Mouse (Mus musculus) heart, adult 2 months (tissue): Measurements from ENCODE around the gene Fhl2. TPM values are rescaled to one million over a fixed set of nuclear protein-coding genes. Genes with fewer than 3 reads are reported as not detected.

Experiments
- DNase-seq, 2 experiments: peaks; one replicate each; pipeline ENCODE4 v3.0.0; 2021
- H3K27ac ChIP-seq: fragments of 200-600 bp; 2 replicates; pipeline ENCODE4 v1.8.1; 2022
- H3K27me3 ChIP-seq: fragments of 200-500 bp; 2 replicates; pipeline ENCODE4 v1.6.1; 2012; ENCODE audit warnings: mild to moderate bottlenecking, low read length, inconsistent platforms, mixed read lengths; ENCODE audit not compliant: control insufficient read depth, insufficient read depth
- H3K36me3 ChIP-seq: fragments of 200-500 bp; 2 replicates; pipeline ENCODE4 v1.6.1; 2012; ENCODE audit warnings: low read length, inconsistent platforms; ENCODE audit not compliant: control insufficient read depth, insufficient read depth
- H3K4me1 ChIP-seq: fragments of 200-500 bp; 2 replicates; pipeline ENCODE4 v1.6.1; 2011; ENCODE audit warnings: low read length; ENCODE audit not compliant: control insufficient read depth, insufficient read depth
- H3K4me3 ChIP-seq: fragments of 200-600 bp; 2 replicates; pipeline ENCODE4 v1.8.1; 2022
- H3K79me2 ChIP-seq: fragments of 200-500 bp; replicated peaks from 2 replicates; pipeline ENCODE4 v1.6.1; 2012; ENCODE audit warnings: mild to moderate bottlenecking, inconsistent platforms, low read length, moderate library complexity, mixed read lengths; ENCODE audit not compliant: control insufficient read depth, insufficient read depth
- H3K9ac ChIP-seq: fragments of 200-500 bp; 2 replicates; pipeline ENCODE4 v1.6.1; 2012; ENCODE audit warnings: low read depth, mild to moderate bottlenecking, control low read depth, inconsistent platforms, low read length, mixed read lengths
- CTCF ChIP-seq: fragments of 200-600 bp; IDR thresholded peaks from 2 replicates; pipeline ENCODE4 v1.8.1; 2022; ENCODE audit warnings: antibody characterized with exemption, mild to moderate bottlenecking, moderate library complexity
- EP300 ChIP-seq: fragments of 200-500 bp; IDR thresholded peaks from 2 replicates; pipeline ENCODE4 v1.6.1; 2011; ENCODE audit warnings: low read depth, low read length, control low read depth; ENCODE audit not compliant: insufficient read depth
- POLR2A ChIP-seq: fragments of 200-500 bp; IDR thresholded peaks from 2 replicates; pipeline ENCODE4 v1.6.1; 2011; ENCODE audit warnings: mild to moderate bottlenecking, low read depth, low read length, control low read depth; ENCODE audit not compliant: insufficient read depth
- WGBS: fragments of 180-500 bp; shearing (Covaris S2); methylation state at CpG from one replicate; pipeline ENCODE4 v1.1.7; 2018; 5-methylcytosine and 5-hydroxymethylcytosine counted together
- intact Hi-C: fragments of 180-260 bp; cut with DNase I; formaldehyde crosslinking; loops from one replicate; pipeline ENCODE4 v1.15.1; 2025
- polyA plus RNA-seq: library from polyadenylated mRNA; depleted of rRNA; stranded (reverse); fragments of >200 nt; gene quantifications from 2 replicates; pipeline ENCODE4 v1.2.3, GENCODE M21; 2012
- total RNA-seq, 2 experiments: library from RNA; stranded (reverse); gene quantifications; 2 replicates each; pipeline ENCODE4 v1.2.3; 2021

Gene Fhl2
- total and polyA plus RNA-seq, 3 experiments = 1,721 to 1,853 (median 1,764) TPM

- no peak for DNase-seq
- no peak for TF ChIP-seq EP300
- Histone ChIP-seq H3K4me3 (no peak overlapping the region), H3K27me3 (no peaks in the 10 kb centered on the region), H3K27ac (no peak overlapping the region), H3K36me3 (no peaks in the 10 kb centered on the region), H3K79me2 (no peaks in the 10 kb centered on the region), H3K9ac (no peak overlapping the region), H3K4me1 (no peaks in the 10 kb centered on the region; the same call in none of the 2 replicates)
- WGBS = 33% methylated on average over 3 of the region's 3 CpGs
- intact Hi-C loops = no loop called here
Observed at GRCm38 (mm10) chr1:43215601-43216000, 18.8 kb upstream of the Fhl2 start.

DNA sequence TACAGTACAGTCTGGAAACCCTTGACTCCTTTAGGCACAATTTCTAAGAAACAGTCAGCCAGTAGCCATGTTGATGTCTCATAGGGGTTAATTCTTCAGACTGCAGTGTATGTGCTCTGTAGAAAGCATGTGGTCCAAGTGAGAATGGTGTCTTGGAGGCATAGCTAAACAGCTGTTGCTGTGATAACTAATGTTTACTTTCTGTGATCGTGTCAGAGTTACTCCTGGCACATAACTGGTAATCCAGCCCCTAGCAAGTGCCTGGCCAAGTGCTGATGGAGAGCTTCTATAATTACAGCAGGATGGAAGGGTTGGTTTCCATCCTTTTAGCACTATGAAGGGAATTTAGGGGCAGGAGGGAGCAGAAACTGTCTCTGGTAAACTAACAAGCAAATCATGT, 14.5 kb upstream of the Fhl2 start:
- no peak overlapping the region for H3K4me3 ChIP-seq
- no peaks in the 10 kb centered on the region; the same call in none of the 2 replicates for H3K4me1 ChIP-seq
- H3K36me3 ChIP-seq = no peaks in the 10 kb centered on the region
- 6% methylated on average over 1 of the region's 1 CpGs for WGBS
- no peak overlapping the region for H3K27ac ChIP-seq
- H3K9ac ChIP-seq = no peak overlapping the region
- TF ChIP-seq EP300 = no peak
- no peak for TF ChIP-seq POLR2A
- TF ChIP-seq CTCF = no peak
- intact Hi-C loops = no loop called here
- no peaks in the 10 kb centered on the region for H3K27me3 ChIP-seq
- no peaks in the 10 kb centered on the region; the same call in 1 of the 2 replicates for H3K79me2 ChIP-seq
- no peak for DNase-seq

DNA sequence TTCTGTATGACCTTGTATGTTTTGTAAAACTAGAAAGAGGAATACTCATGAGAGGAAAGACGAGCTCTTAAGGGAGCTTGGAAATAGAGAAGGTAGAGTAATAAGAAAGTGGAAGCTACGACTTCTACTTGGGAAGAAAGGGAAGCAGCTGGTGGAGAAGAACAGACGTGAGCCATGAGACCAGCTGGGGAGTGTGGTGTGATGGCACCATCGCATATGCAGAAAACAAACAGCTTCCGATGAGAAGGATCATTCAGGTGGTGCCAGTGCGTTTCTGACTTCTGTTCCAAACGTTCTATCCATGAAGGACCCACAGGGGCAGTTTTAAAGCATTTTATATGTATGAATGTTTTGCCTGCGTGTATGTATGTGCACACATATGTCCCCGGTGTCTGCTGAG, 13.5 kb upstream of the Fhl2 start:
- TF ChIP-seq POLR2A (no peak), EP300 (no peak), CTCF (no peak)
- H3K4me3 ChIP-seq = no peak overlapping the region
- H3K4me1 ChIP-seq = no peaks in the 10 kb centered on the region; the same call in none of the 2 replicates
- no peak overlapping the region for H3K27ac ChIP-seq
- H3K36me3 ChIP-seq = no peaks in the 10 kb centered on the region
- no peak overlapping the region for H3K9ac ChIP-seq
- H3K27me3 ChIP-seq = no peaks in the 10 kb centered on the region
- no peak for DNase-seq
- intact Hi-C loops = no loop called here
- no peaks in the 10 kb centered on the region; the same call in 1 of the 2 replicates for H3K79me2 ChIP-seq
- WGBS = 84% methylated on average over 9 of the region's 9 CpGs

- no peak overlapping the region for H3K4me3 ChIP-seq
- WGBS = 89% methylated on average over 1 of the region's 1 CpGs
- intact Hi-C loops = no loop called here
- no peak for DNase-seq
- H3K4me1 ChIP-seq = no peaks in the 10 kb centered on the region; the same call in none of the 2 replicates
- H3K9ac ChIP-seq = no peak overlapping the region
- H3K27ac ChIP-seq = no peak overlapping the region
- H3K79me2 ChIP-seq = no peaks in the 10 kb centered on the region; the same call in 1 of the 2 replicates
- no peaks in the 10 kb centered on the region for H3K36me3 ChIP-seq
- H3K27me3 ChIP-seq = no peaks in the 10 kb centered on the region
- no peak for TF ChIP-seq CTCF
- TF ChIP-seq POLR2A = no peak
- TF ChIP-seq EP300 = no peak
Observed at GRCm38 (mm10) chr1:43207147-43207546, 10.4 kb upstream of the Fhl2 start.

DNA sequence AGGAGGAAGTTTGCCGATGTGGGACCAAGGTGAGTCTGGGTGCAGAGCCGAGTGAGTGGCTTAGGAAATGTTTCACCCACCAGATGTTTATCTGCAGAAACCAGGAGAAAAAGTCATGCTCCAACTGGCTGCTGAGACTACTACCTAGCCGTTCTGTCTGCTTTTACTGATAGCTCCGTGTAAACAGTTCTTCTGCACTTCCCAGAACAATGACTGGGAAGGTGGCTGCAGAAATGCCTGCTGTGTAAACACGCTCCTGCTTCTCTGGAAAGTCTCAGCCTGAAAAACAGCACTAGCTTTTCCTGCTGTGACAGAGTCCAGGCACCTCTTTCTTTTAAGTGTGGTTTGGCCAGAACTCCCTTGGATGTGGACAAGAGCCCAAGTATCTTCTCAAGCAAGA, 6.5 kb upstream of the Fhl2 start:
- no peaks in the 10 kb centered on the region for H3K27me3 ChIP-seq
- no peaks in the 10 kb centered on the region for H3K36me3 ChIP-seq
- no peak for DNase-seq
- no peak overlapping the region for H3K4me3 ChIP-seq
- WGBS = 31% methylated on average over 5 of the region's 5 CpGs
- TF ChIP-seq EP300 = no peak
- intact Hi-C loops = no loop called here
- H3K4me1 ChIP-seq = no peaks in the 10 kb centered on the region; the same call in 1 of the 2 replicates
- no peak overlapping the region for H3K27ac ChIP-seq
- no peak overlapping the region for H3K9ac ChIP-seq
- no peaks in the 10 kb centered on the region; the same call in 1 of the 2 replicates for H3K79me2 ChIP-seq

- Histone ChIP-seq H3K4me3 (no peak overlapping the region), H3K9ac (no peak overlapping the region), H3K79me2 (no peaks in the 10 kb centered on the region; the same call in 1 of the 2 replicates), H3K4me1 (no peaks in the 10 kb centered on the region; the same call in 1 of the 2 replicates), H3K27me3 (no peaks in the 10 kb centered on the region), H3K27ac (no peak overlapping the region), H3K36me3 (no peaks in the 10 kb centered on the region)
- no peak for DNase-seq
- no peak for TF ChIP-seq POLR2A
- TF ChIP-seq CTCF = no peak
- no peak for TF ChIP-seq EP300
- intact Hi-C loops = no loop called here
Observed at GRCm38 (mm10) chr1:43202226-43202625, 5.4 kb upstream of the Fhl2 start.
